Mouse (Mus musculus): ENCODE measurements around the gene Ephb1. TPM values are rescaled to one million over a fixed set of nuclear protein-coding genes. Genes with fewer than 3 reads are reported as not detected.

The Ephb1 gene
- polyA plus RNA-seq, 1 experiment, result 0.97 TPM

DNA sequence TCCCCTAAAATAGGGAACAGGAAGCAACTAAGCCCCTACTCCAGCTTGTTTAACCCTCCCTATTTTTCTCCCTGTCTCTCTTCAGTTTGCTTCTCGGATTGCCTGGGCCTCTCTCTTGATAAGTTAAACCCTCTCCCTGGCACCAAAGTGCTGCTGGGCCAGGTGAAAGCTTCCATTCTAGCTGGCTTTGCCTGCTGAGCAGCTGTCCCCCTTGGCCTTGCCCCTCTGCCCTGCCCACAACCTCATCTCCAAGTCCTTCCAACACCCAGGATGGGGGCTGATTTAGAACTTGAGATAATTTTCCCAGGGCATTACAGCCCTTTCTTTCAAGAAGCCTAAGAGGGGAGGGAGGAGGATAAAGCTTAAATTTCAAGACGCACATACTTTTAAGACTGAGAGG is 174.0 kb downstream of the Ephb1 start:
- no peak for DNase-seq (ENCODE audit: low read depth)

DNA sequence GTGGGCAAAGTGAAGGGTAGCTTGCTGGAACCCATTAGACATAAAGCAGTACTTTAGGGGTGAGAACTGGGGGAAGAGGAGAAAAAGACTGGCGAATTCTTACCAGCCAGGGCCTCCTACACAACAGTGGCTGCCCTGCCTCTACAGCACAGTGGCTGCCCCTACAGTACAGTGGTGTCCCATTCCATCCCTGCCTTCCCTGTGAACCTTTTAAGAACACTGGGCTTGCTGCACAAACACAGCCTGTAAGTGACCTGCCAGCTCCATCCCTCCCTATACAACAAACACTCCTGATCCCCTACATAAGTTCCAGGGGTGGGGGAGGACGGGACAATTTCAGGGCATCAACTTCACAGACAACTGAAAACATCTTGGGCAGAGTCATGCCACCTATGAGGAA is 174.4 kb downstream of the Ephb1 start:
- no peak for DNase-seq (ENCODE audit: low read depth)

DNA sequence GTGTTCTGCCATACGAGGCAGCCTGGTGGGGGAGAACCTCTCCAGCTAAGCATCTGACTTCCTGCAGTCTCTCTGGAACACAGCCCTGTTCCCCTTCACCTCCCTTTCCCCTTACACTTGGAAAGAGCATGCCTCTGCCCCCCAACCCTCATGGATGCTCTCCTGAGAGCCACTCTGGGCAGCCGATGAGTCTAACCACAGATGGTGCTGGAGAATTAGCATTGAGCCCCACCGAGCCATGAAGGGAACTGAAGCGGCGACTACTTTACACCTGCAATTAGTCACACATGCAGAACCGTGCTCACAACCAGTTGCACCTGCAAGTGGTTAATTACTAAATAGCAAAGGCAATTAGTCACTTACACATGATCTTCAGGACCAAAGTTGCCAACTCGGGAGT is 184.8 kb downstream of the Ephb1 start:
- DNase-seq (ENCODE audit: low read depth), result no peak

DNA sequence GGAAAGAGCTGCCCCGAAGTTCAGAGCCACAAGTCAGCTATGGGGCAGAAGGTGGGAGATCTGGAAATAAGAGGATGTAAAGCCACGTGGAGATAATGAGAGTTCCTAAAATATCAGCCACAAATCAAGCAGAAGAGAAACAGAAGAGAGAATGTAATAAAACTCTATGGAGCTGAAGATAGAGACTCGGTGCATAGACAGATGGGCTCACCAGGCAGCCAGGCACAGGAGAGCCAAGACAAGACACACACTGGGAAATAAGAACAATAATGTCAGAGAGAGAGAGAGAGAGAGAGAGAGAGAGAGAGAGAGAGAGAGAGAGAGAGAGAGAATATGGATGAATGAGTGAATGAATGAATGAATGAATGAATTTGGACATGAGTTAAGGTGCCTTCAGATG is 198.6 kb downstream of the Ephb1 start:
- DNase-seq (ENCODE audit: low read depth), result no peak

DNA sequence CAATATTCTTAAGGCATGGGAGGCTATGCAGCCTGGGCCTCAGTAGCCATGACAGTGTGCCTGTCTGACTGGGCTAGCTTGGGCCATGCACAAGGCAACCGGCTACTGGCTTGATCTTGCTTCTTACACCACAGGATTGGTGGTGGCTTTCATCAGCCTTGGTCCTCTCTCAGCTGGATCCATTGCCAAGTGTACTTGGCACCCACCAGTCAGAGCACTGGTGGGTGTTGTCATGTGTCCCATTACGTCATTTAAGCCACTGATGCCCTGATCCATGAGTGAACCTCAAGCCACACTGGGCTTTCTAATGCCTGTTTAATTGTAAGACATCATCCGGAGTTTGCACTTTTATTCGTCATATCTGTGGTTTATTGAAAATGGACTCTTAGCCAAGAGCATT is 215.3 kb downstream of the Ephb1 start:
- DNase-seq (ENCODE audit: low read depth), result no peak

DNA sequence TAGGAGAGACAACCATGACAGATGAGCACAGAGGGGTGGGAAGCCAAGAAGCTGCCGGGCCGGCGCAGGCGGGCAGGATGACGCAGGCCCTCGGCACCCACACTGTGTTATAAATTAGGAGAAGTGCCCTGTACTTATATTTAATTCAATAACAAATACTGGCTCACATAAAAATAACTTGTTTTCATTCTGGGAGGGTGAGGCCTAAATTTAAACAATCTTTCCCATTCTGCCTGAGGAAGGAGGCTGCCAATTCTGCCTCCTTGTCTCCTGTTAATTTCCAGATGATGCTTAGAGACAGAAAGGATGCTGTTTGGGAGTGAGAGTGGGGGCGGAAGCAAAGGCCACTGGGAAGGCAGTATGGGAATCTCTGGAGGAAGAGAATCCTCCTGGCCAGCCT is 215.8 kb downstream of the Ephb1 start:
- DNase-seq (ENCODE audit: low read depth), result no peak

DNA sequence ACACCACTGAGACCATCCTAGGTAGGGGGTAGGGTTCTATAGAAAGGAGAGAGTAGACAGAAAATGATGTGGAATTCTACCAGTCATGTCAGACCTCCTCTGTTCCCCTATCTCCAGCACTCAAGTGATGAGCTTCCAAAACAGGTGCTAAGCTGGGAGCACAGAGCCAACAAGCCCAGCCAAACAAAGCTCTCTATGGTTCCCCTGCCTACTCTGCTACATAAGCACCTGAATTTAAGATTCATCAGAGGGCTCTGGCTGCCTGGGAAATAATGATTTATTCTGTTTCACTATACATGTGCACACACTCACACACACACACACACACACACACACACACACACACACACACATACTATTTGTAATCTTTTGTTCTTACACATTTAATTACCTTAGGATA is 216.3 kb downstream of the Ephb1 start:
- no peak for DNase-seq (ENCODE audit: low read depth)

DNA sequence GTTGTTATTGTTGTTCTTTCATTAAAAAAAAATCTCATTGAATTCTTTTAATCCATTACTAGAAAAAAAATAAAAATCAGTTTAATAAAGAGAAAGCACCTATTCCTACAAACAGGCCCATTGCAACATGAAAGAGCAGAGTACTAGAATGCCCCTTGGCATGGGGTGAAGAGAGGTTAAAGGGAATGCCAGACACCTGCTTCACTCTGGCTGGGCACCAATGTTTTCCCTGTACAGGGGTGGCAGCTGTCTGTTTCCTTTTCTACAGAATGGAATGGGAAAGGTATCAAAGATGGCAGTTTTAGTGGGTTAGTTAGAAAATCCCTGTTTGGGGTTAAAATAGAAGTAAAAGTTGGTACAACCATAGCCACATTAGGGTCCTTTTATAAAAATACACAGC is 224.0 kb downstream of the Ephb1 start:
- DNase-seq (ENCODE audit: low read depth), result no peak

DNA sequence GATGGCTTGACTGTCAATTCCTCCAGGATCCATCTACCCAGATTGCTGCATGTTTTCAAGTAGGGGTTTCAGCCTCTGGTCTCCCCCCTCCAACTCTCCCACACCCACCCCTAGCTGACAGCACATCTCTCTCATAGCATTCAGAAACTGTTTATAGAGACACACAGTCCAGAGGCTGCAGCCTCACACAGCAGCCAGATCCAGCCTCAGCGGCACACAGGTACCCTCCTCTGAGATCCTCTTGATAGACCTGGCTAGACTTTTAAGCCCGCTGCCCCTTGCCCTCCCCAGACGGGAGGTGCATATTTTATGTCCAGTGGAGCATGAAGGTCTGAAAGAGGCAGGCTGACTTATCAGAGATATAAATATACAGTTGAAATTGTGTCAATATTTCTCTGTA is 228.0 kb downstream of the Ephb1 start:
- DNase-seq (ENCODE audit: low read depth), result no peak

DNA sequence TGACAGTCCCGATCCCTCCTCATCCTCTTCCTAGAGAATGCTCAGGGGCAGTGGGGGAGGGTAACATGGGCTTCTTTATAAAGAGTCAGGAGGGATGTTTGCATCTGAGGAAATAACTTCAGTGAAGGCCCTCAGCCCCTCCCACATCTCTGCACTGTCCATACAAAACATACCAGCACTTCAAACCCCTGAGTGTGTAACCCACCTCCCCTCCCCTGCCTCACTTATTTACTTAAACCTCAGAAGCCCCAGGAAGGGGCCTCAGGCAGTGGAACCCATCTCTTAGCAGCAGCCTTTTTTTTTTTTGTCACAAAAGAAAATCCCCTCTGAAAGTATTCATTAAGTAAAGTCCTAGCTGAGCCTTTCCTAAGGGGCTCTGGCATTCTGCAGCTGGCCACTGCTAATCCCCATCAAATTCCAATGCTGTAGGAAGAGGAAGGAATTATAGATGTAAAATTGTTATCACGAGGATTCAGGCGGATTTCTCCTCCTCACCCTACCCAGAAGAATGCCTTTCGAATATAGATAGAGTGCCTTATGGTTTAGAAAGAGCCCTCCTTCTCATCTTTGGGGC is 231.5 kb downstream of the Ephb1 start:
- DNase-seq (ENCODE audit: low read depth), result no peak

DNA sequence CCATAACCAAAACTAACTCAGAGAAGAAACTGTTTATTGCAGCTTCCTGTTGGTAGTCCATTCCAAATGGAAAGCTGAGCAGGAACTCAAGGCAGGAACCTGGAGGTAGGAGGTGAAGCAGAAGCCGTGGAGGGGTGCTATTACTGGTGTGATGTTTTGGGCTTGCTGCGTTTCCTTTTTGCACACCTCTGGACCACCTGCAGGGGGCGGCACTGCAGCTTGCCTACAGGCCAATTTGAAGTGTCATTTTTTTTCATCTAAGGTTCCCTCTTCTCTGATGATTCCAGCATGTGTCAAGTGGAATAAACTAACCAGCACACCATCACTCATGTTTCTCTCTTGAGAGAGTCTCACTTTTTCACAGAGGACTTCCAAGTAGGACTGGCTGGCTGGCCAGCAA is 235.1 kb downstream of the Ephb1 start:
- no peak for DNase-seq (ENCODE audit: low read depth)

DNA sequence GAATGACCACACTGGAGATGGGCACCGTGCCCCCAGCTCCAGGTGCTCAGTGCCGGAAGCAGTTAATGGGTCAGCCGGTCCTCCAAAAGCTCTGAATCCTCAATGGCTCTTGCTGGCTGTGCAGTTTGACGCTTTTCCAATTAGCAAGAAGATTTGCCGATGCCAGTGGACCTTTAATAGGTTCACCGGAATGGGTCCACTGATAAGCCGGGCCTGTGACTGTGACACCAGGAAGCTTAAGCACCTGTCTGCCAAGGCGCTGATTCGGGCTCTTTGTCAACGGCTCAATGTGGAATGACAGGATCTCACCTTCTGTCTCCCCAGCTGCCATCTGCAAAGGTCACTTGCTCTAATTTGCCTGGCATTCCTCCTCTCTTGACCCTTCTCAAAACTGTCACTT is 239.2 kb downstream of the Ephb1 start:
- no peak for DNase-seq (ENCODE audit: low read depth)

DNA sequence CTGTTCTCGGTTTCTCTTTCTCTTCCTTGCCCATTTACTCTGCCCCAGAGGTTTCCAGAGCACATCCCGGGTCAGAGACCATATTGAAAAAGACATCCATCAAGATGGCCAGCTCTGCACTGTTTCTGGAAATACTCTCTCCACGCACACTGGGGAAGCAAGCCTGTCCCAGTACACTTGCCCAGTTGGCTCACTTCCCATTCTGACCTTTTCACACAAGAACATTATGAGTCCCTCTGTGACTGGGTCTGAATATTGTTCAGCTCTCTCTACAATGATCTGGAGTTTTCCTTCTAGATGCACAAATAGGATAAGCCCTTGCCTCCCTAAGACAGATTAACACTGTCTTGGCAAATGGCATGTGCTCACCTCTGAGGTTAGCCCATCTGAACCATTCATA is 243.0 kb downstream of the Ephb1 start:
- no peak for DNase-seq (ENCODE audit: low read depth)

DNA sequence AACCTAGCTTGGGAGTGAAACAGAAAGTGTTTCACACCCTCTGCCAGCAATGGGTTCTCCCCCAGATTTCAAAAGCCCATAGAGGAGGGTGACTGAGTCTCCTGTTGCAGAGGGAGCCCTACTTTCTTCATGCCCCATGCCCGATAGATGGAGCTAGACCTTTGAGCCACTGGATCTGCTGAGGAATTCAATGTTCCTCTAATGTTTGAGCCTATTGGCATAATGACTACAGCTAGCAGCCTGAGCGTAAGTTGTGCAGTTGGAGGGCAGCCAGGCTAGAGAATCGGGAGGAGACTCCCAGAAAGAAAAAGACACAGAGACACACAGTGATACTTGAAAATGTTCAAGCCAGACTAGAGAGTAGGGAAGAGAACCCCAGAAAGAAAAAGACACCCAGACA is 246.5 kb downstream of the Ephb1 start:
- no peak for DNase-seq (ENCODE audit: low read depth)

DNA sequence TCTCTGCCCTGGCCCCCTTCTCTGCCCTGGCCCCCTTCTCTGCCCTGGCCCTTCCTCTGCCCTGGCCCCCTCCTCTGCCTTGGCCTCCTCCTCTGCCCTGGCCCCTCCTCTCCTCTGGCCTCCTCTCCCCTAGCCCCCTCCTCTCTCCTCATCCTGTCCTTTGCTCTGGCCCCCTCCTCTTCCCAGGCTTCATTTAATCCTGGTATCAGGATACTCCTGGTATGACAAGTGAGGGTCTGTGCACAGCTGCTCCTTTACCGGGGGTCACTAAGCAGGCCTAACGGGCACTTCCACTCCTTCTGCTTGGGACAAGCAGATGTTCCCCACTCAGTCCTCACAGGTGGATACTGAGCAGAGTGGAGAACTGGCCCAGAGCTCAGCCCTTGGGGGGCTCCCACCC is 247.3 kb downstream of the Ephb1 start:
- no peak for DNase-seq (ENCODE audit: low read depth)

DNA sequence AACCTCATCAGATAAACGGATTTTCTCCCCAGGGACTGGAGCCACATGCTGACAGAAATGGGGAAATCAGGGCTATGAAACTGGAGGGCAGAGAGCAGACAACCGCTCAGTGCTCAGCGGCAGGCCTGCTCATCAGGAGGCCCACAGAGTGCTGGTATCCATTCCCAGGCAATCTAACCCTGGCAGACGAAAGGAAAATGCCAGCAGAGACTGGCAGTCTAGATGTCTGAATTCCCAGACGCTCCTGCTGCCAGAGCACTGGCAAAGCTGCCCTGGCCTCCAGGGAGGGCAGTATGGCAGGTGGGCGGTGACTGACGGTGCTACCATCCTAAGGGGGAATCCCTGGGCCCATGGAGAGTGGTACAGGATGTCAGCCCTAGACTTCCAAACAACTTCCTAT is 257.7 kb downstream of the Ephb1 start:
- no peak for DNase-seq (ENCODE audit: low read depth)

DNA sequence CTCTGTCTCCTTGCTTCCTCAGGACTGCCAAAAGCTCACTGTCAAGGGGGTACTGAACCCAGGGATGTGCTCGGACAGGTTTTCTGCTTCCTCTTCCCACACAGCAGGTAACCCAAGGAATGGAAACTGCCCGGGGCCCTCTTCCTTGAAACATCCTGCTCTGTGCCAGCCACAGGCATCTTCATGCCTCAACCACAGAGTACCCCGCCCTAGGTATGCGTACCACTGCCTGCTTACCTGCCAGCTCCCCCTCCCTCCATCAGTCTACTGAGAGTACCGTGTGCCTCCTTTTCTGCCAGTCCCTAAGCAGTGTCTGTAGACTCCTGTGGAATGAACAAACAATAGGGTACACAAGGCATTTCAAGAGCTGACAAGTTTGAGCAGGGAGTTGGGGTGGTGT is 265.9 kb downstream of the Ephb1 start:
- no peak for DNase-seq (ENCODE audit: low read depth)

DNA sequence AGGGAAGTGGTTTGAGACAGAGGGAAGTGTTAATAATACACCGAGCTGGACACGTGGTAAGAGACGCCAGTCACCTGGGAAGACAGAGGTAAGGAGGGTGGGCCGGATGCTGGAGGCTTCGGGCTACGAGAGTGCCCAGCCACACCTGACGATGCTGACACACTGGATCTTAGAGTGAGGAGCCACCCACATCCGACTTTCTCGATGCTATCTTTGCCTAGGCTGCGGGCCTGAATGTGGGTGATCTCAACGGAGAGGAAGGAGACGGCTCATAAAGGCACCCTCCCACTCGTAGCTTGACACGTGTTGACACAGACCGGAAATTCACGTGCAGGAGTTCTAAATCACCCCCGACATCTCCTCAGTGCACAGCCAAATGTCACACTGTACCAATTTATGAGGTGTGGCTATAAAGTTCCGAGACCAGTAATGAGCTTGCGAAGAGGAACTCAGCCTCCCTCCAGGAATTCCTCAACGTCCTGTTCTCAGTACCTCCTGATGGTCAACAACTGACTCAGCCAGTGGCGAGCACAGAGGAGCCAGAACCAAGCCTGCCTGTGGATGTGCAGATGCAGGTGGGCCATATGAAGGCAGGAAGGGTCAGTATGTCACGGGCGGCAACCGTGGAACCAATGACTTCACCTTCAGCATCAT is 268.3 kb downstream of the Ephb1 start:
- DNase-seq (ENCODE audit: low read depth), result no peak

DNA sequence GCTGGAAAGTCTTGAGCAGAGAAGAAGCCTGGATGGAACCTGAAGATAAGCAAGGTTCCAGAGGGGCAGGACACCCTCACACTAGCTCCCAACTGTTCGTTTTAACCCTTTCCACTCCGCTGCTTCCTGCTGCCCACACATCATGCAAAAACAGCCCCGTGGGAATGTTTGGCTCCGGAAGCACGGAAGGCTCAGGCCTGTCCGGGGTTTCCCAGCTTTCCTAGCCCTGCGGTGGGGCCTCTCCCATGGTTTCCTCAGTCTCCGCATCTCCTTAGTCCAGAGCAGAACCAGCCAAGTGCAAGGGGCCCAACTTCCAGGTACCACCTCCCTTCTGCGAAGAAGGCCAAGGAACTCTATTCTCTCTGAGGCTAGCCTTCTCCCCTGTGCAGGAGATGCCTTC is 269.0 kb downstream of the Ephb1 start:
- DNase-seq (ENCODE audit: low read depth), result no peak

DNA sequence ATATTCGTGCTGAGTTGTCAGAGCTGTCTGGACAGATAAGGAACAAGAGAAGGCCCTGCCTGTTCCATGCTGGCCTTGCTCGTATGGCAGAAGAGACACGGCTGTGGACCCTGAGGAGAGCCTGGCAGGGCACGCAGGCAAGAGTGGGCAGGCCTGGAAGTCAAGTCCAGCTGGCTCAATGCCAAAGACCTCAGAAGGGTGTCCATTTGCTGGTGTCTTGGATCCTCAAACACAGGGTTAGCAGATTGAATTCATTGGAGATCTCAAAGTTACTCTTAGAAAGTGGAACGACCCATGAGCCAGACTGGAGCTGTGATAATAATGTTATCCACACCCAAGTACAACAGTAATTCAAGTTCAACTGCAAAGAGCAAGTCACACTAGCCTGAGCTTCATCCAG is 273.6 kb downstream of the Ephb1 start:
- no peak for DNase-seq (ENCODE audit: low read depth)

DNA sequence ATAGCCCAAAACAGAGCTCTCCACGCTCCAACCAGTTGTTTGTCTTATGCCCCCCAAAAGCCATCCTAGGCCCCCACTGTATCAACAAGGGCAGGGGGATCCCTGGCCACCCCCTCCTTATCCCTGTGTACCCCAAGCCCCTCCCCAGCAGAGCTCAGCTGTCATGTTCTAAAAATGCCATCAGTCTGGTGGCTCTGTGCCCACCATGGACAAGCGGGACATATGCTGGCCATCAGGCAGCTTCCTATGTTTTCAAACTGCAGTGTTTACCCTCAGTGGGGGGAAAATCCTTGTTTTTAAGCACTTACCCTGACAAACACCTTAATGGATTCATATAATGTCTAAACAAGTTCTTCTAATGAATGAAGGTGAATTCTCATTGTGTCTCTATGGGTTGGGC is 275.3 kb downstream of the Ephb1 start:
- DNase-seq (ENCODE audit: low read depth), result no peak

DNA sequence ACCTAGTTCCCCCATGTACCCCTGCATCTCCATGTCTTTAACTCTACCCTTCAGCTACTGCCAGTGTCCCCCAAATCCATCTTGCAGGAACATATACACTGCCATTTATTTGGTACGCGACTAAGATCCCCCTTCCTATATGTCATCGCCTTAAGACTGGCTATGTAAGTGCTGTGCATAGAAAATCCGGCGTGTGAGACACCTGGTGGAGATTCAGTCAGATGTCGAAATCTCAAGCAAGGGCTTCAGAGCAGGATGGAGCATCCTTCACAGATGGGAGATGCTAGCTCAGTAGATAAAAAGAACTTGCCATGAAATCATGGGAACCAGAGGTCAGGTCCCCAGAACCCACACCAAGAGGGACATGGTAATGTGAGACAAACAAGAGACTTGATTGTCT is 276.3 kb downstream of the Ephb1 start:
- DNase-seq (ENCODE audit: low read depth), result no peak

DNA sequence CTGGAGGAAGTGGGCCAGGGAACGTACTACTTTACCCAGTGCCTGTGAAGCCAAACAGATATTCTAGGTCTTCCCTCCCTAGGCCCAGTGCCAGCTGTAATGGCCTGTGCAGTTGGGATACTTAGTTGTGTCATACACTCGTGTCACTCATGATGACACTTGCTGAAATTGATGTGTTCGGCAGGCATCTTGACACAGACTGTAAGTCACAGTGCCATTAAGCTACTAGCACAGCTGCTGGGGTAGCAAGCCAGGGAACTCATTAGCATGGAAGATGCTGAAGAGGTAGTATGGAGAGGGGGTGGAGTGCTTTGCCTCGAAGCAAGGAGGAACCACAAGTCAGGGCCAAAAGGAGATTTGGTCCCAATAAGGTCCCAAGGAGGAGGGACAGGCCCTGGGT is 279.0 kb downstream of the Ephb1 start:
- no peak for DNase-seq (ENCODE audit: low read depth)

DNA sequence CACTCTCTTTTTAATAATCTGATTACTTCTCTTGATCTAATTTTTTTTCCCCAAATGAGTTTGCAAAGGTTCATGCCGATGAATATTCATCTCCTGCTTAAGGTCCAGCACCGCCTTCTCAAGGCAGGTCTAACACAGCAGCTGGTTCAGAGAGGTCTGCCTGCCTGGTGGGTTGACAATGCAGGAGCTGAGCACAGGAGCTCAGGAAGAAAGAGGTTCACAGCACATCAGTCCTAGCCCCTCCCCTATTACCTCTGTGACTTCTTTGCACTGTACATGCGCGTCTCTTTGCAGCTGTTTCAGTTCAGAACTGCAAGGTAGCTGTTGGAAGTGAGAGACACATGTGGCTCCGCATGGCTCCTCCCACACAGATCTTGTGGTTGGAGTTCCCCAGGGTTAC is 281.1 kb downstream of the Ephb1 start:
- no peak for DNase-seq (ENCODE audit: low read depth)

Data from gonadal fat pad, adult 2 months (tissue).